Mouse (Mus musculus) liver, postnatal 0 days (tissue): ENCODE results near the gene Hoxb3. TPM values are rescaled to one million over a fixed set of nuclear protein-coding genes. Genes with fewer than 3 reads are reported as not detected.

ENCODE experiments used
- ATAC-seq: fragments of 200-750 bp; cut with Nextera tagmentation; 2 replicates; pipeline ENCODE4 v1.8.0; 2017; ENCODE audit warnings: mild to moderate bottlenecking, moderate library complexity
- DNase-seq: peaks from one replicate; pipeline ENCODE4 v3.0.0-alpha.2; 2016
- H3K27ac ChIP-seq: fragments of 300-500 bp; sonication (generic); 2 replicates; pipeline ENCODE4 v1.5.1; 2014; ENCODE audit warnings: antibody characterized with exemption, moderate library complexity, mild to moderate bottlenecking, low read depth
- H3K27me3 ChIP-seq: fragments of 300-500 bp; sonication (generic); 2 replicates; pipeline ENCODE4 v1.6.1; 2014; ENCODE audit warnings: low read length, control low read depth, mixed read lengths; ENCODE audit not compliant: insufficient read depth
- H3K36me3 ChIP-seq: fragments of 300-500 bp; sonication (generic); replicated peaks from 2 replicates; pipeline ENCODE4 v1.6.1; 2014; ENCODE audit warnings: mild to moderate bottlenecking, control low read depth, low read length, moderate library complexity, mixed read lengths; ENCODE audit not compliant: insufficient read depth
- H3K4me1 ChIP-seq: fragments of 300-500 bp; sonication (generic); 2 replicates; pipeline ENCODE4 v1.6.1; 2014; ENCODE audit warnings: antibody characterized with exemption, mild to moderate bottlenecking, control low read depth; ENCODE audit not compliant: insufficient read depth
- H3K4me2 ChIP-seq: fragments of 300-500 bp; sonication (generic); 2 replicates; pipeline ENCODE4 v1.6.1; 2014; ENCODE audit warnings: low read depth, mild to moderate bottlenecking, low read length, moderate library complexity, mixed read lengths
- H3K4me3 ChIP-seq: fragments of 300-500 bp; sonication (generic); 2 replicates; pipeline ENCODE4 v1.5.1; 2014; ENCODE audit warnings: low read depth, low read length
- H3K9ac ChIP-seq: fragments of 300-500 bp; sonication (generic); replicated peaks from 2 replicates; pipeline ENCODE4 v1.6.1; 2014; ENCODE audit warnings: mild to moderate bottlenecking, moderate library complexity
- H3K9me3 ChIP-seq: fragments of 300-500 bp; sonication (generic); 2 replicates; pipeline ENCODE4 v1.6.1; 2016; ENCODE audit warnings: mild to moderate bottlenecking, control low read depth, low read length, mixed read lengths
- CTCF ChIP-seq: sonication (generic); IDR thresholded peaks from 2 replicates; pipeline ENCODE4 v1.5.1; 2016; ENCODE audit warnings: antibody characterized with exemption, low read depth
- EP300 ChIP-seq: IDR thresholded peaks from 2 replicates; pipeline ENCODE4 v1.6.1; 2016; ENCODE audit warnings: antibody characterized with exemption, low read depth, mild to moderate bottlenecking
- WGBS: fragments of 180-500 bp; shearing (Covaris S2); extraction: QIAGEN DNeasy Blood & Tissue Kit; methylation state at CpG from one replicate; pipeline ENCODE4 v1.1.7; 2014; ENCODE audit not compliant: insufficient replicate concordance; 5-methylcytosine and 5-hydroxymethylcytosine counted together
- polyA plus RNA-seq: library from polyadenylated mRNA; unstranded; fragments of >200 nt; fragmentation: Nextera tagmentation; extraction: Ambion mirVana; gene quantifications from 2 replicates; pipeline ENCODE4 v1.2.1, GENCODE M21; 2015

The Hoxb3 gene
- polyA plus RNA-seq, 1 experiment from 2014 or later: 0.26 TPM

GRCm38 (mm10) chr11:96297968-96298635, 25.0 kb upstream of the Hoxb3 start:
- DNase-seq (no peak), ATAC-seq (no peak)
- no peak overlapping the region for H3K9ac ChIP-seq
- H3K36me3 ChIP-seq: no peaks in the 10 kb centered on the region
- H3K27ac ChIP-seq: no peak overlapping the region
- TF ChIP-seq EP300 (no peak), CTCF (no peak)
- no peaks in the 10 kb centered on the region for H3K4me1 ChIP-seq
- no peaks in the 10 kb centered on the region for H3K9me3 ChIP-seq
- 20% methylated on average over 11 of the region's 11 CpGs for WGBS
- H3K27me3 ChIP-seq: peaks cover 100% of the 10 kb centered on the region
- no peak overlapping the region for H3K4me3 ChIP-seq
- no peak overlapping the region for H3K4me2 ChIP-seq

GRCm38 (mm10) chr11:96298895-96299667, 24.0 kb upstream of the Hoxb3 start:
- no peak for DNase-seq

GRCm38 (mm10) chr11:96299781-96300180, 23.3 kb upstream of the Hoxb3 start:
- H3K36me3 ChIP-seq: no peaks in the 10 kb centered on the region
- 3% methylated on average over 9 of the region's 9 CpGs for WGBS
- no peaks in the 10 kb centered on the region for H3K4me1 ChIP-seq
- H3K9ac ChIP-seq: no peak overlapping the region
- no peak for TF ChIP-seq EP300
- no peak for TF ChIP-seq CTCF
- no peak overlapping the region for H3K4me2 ChIP-seq
- H3K27ac ChIP-seq: no peak overlapping the region
- peaks cover 100% of the 10 kb centered on the region for H3K27me3 ChIP-seq
- H3K9me3 ChIP-seq: no peaks in the 10 kb centered on the region
- ATAC-seq: no peak
- DNase-seq: no peak
- no peak overlapping the region for H3K4me3 ChIP-seq

More at GRCm38 (mm10) chr11:96298895-96299667, 24.0 kb upstream of the Hoxb3 start:
- H3K9me3 ChIP-seq: no peaks in the 10 kb centered on the region
- peaks cover 100% of the 10 kb centered on the region for H3K27me3 ChIP-seq
- WGBS: 3% methylated on average over 65 of the region's 66 CpGs
- H3K27ac ChIP-seq: no peak overlapping the region
- no peak for ATAC-seq
- peak overlapping the region; percentile 31 for H3K4me3 ChIP-seq
- no peaks in the 10 kb centered on the region for H3K4me1 ChIP-seq
- peak overlapping the region; percentile 55 for H3K4me2 ChIP-seq
- no peak overlapping the region for H3K9ac ChIP-seq
- H3K36me3 ChIP-seq: no peaks in the 10 kb centered on the region
- TF ChIP-seq CTCF: no peak
- no peak for TF ChIP-seq EP300

GRCm38 (mm10) chr11:96300354-96301063, 22.6 kb upstream of the Hoxb3 start:
- Histone ChIP-seq H3K27me3 (peaks cover 99% of the 10 kb centered on the region), H3K9me3 (no peaks in the 10 kb centered on the region), H3K4me3 (no peak overlapping the region; the same call in 1 of the 2 replicates), H3K9ac (no peak overlapping the region), H3K4me1 (no peaks in the 10 kb centered on the region), H3K36me3 (no peaks in the 10 kb centered on the region), H3K4me2 (no peak overlapping the region), H3K27ac (no peak overlapping the region)
- no peak for ATAC-seq
- 6% methylated on average over 35 of the region's 35 CpGs for WGBS
- DNase-seq: no peak
- no peak for TF ChIP-seq CTCF
- no peak for TF ChIP-seq EP300

- H3K4me2 ChIP-seq: no peak overlapping the region
- H3K4me3 ChIP-seq: no peak overlapping the region
Measured at GRCm38 (mm10) chr11:96301064-96301431, 22.1 kb upstream of the Hoxb3 start.

GRCm38 (mm10) chr11:96301837-96302236, 21.3 kb upstream of the Hoxb3 start:
- no peak overlapping the region for H3K4me2 ChIP-seq

More at GRCm38 (mm10) chr11:96301064-96301431, 22.1 kb upstream of the Hoxb3 start:
- no peak for TF ChIP-seq CTCF
- no peak for TF ChIP-seq EP300
- 44% methylated on average over 8 of the region's 10 CpGs for WGBS
- no peak overlapping the region for H3K9ac ChIP-seq
- H3K9me3 ChIP-seq: no peaks in the 10 kb centered on the region
- no peaks in the 10 kb centered on the region for H3K36me3 ChIP-seq
- no peak for ATAC-seq
- H3K27ac ChIP-seq: no peak overlapping the region
- H3K27me3 ChIP-seq: peaks cover 99% of the 10 kb centered on the region
- no peaks in the 10 kb centered on the region for H3K4me1 ChIP-seq
- no peak for DNase-seq

More at GRCm38 (mm10) chr11:96301837-96302236, 21.3 kb upstream of the Hoxb3 start:
- Histone ChIP-seq H3K9ac (no peak overlapping the region), H3K4me1 (no peaks in the 10 kb centered on the region), H3K36me3 (no peaks in the 10 kb centered on the region), H3K27me3 (peaks cover 99% of the 10 kb centered on the region), H3K4me3 (no peak overlapping the region), H3K9me3 (no peaks in the 10 kb centered on the region), H3K27ac (no peak overlapping the region)
- no peak for TF ChIP-seq CTCF
- TF ChIP-seq EP300: no peak
- 14% methylated on average over 15 of the region's 15 CpGs for WGBS
- ATAC-seq: no peak
- no peak for DNase-seq
